Mouse (Mus musculus) heart, embryonic 16.5 days (tissue): ENCODE results near the gene Hes7. TPM values are rescaled to one million over a fixed set of nuclear protein-coding genes. Genes with fewer than 3 reads are reported as not detected.

Source experiments
- ATAC-seq: fragments of 200-750 bp; cut with Nextera tagmentation; replicated peaks from 2 replicates; pipeline ENCODE4 v1.8.0; 2017; ENCODE audit warnings: moderate number of reproducible peaks; ENCODE audit not compliant: insufficient read depth, low FRiP score; ENCODE audit errors: extremely low read depth
- H3K27ac ChIP-seq: fragments of 300-500 bp; sonication (generic); 2 replicates; pipeline ENCODE4 v1.5.1; 2014; ENCODE audit warnings: mild to moderate bottlenecking, low read length, control low read depth, moderate library complexity
- H3K27me3 ChIP-seq: fragments of 300-500 bp; sonication (generic); 2 replicates; pipeline ENCODE4 v1.6.1; 2014; ENCODE audit warnings: low read length, mixed read lengths; ENCODE audit not compliant: control insufficient read depth, insufficient read depth
- H3K36me3 ChIP-seq: fragments of 300-500 bp; sonication (generic); 2 replicates; pipeline ENCODE4 v1.6.1; 2014; ENCODE audit not compliant: control insufficient read depth, insufficient read depth
- H3K4me1 ChIP-seq: fragments of 300-500 bp; sonication (generic); 2 replicates; pipeline ENCODE4 v1.6.1; 2014; ENCODE audit warnings: low read length, mixed read lengths; ENCODE audit not compliant: control insufficient read depth, insufficient read depth
- H3K4me2 ChIP-seq: fragments of 300-500 bp; sonication (generic); 2 replicates; pipeline ENCODE4 v1.6.1; 2014; ENCODE audit warnings: low read depth, mild to moderate bottlenecking, control low read depth, low read length
- H3K4me3 ChIP-seq: fragments of 300-500 bp; sonication (generic); 2 replicates; pipeline ENCODE4 v1.5.1; 2014; ENCODE audit warnings: mild to moderate bottlenecking, control low read depth, low read length
- H3K9ac ChIP-seq: fragments of 300-500 bp; sonication (generic); 2 replicates; pipeline ENCODE4 v1.6.1; 2014; ENCODE audit warnings: low read length, control low read depth
- H3K9me3 ChIP-seq: fragments of 300-500 bp; sonication (generic); replicated peaks from 2 replicates; pipeline ENCODE4 v1.6.1; 2016; ENCODE audit warnings: low read length; ENCODE audit not compliant: control insufficient read depth
- WGBS: fragments of 180-500 bp; shearing (Covaris S2); extraction: QIAGEN DNeasy Blood & Tissue Kit; methylation state at CpG from one replicate; pipeline ENCODE4 v1.1.7; 2014; 5-methylcytosine and 5-hydroxymethylcytosine counted together
- polyA plus RNA-seq: library from polyadenylated mRNA; unstranded; fragments of >200 nt; fragmentation: Nextera tagmentation; extraction: Ambion mirVana; gene quantifications from 2 replicates; pipeline ENCODE4 v1.2.1, GENCODE M21; 2015

Hes7 gene
- polyA plus RNA-seq, 1 experiment from 2014 or later, result 0.50 TPM

- Histone ChIP-seq H3K36me3 (no peaks in the 10 kb centered on the region), H3K27me3 (no peaks in the 10 kb centered on the region), H3K9me3 (no peaks in the 10 kb centered on the region), H3K4me1 (no peaks in the 10 kb centered on the region), H3K4me3 (no peak overlapping the region), H3K9ac (no peak overlapping the region), H3K27ac (no peak overlapping the region), H3K4me2 (no peak overlapping the region)
- 89% methylated on average over 5 of the region's 5 CpGs for WGBS
- no peak for ATAC-seq
Measured at GRCm38 (mm10) chr11:69148451-69148960, 28.3 kb downstream of the Hes7 start.

GRCm38 (mm10) chr11:69149728-69150127 is 29.5 kb downstream of the Hes7 start:
- Histone ChIP-seq H3K9me3 (no peaks in the 10 kb centered on the region), H3K9ac (no peak overlapping the region), H3K27me3 (no peaks in the 10 kb centered on the region), H3K4me1 (no peaks in the 10 kb centered on the region), H3K36me3 (no peaks in the 10 kb centered on the region), H3K4me2 (no peak overlapping the region), H3K27ac (no peak overlapping the region), H3K4me3 (no peak overlapping the region)
- no peak for ATAC-seq
- WGBS, result 50% methylated on average over 6 of the region's 6 CpGs

DNA sequence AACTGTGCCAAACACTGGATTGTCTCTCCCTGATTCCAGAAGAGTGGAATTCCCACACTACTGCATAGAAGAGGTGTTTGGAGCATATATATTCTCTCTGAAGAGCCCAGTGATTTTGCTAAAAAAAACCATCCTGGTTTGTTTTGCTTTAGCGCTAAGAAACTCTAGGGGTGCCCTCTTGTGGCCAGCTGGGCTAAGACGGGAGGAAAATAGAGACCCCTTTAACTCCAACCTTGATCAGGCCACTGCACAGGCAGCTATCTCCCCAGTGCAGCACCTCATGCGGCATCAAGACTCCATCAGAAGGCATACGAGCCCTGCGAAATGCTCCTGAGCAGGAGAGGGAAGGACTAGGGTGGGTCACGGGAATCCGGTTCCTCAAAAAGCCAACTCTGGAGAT is 30.2 kb downstream of the Hes7 start:
- Histone ChIP-seq H3K4me3 (peak overlapping the region; percentile 27), H3K27ac (no peak overlapping the region), H3K4me1 (no peaks in the 10 kb centered on the region), H3K36me3 (no peaks in the 10 kb centered on the region), H3K9ac (peak overlapping the region; percentile 32; the same call in 1 of the 2 replicates), H3K27me3 (0 out of 2 replicates have a peak, but pooled peaks cover 4% of the 10 kb centered on the region), H3K4me2 (peak overlapping the region; percentile 54), H3K9me3 (no peaks in the 10 kb centered on the region)
- ATAC-seq, result no peak
- WGBS, result 7% methylated on average over 7 of the region's 7 CpGs

DNA sequence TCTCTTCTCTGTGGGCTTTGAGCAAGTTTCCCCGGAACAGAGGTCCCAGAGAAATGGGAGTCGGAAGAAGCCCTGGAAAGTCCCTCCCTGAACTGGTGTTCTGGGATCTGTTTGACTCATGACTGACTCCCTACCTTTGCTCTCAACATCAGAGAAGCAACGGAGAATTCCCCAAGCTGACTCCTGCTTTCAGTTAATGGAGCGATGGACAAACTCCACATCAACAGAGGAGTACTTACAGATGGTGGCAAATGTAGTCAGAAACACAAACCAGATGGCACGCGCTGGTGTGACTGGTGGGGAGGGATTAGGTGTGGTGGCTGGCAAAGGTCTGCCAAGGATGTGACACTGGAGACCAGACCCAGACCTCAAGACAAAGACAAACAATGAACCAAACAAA is 30.8 kb downstream of the Hes7 start:
- Histone ChIP-seq H3K4me3 (peak overlapping the region; percentile 27), H3K36me3 (no peaks in the 10 kb centered on the region), H3K4me1 (no peaks in the 10 kb centered on the region), H3K4me2 (peak overlapping the region; percentile 54), H3K9ac (peak overlapping the region; percentile 32; the same call in 1 of the 2 replicates), H3K27ac (no peak overlapping the region), H3K9me3 (no peaks in the 10 kb centered on the region), H3K27me3 (0 out of 2 replicates have a peak, but pooled peaks cover 4% of the 10 kb centered on the region)
- 46% methylated on average over 6 of the region's 6 CpGs for WGBS
- no peak for ATAC-seq

- 76% methylated on average over 8 of the region's 8 CpGs for WGBS
- peaks cover 30% of the 10 kb centered on the region for H3K27me3 ChIP-seq
- H3K36me3 ChIP-seq, result no peaks in the 10 kb centered on the region
- no peaks in the 10 kb centered on the region for H3K4me1 ChIP-seq
- ATAC-seq, result no peak
- H3K9ac ChIP-seq, result no peak overlapping the region
- H3K27ac ChIP-seq, result no peak overlapping the region
- no peak overlapping the region for H3K4me3 ChIP-seq
- no peak overlapping the region for H3K4me2 ChIP-seq
- no peaks in the 10 kb centered on the region for H3K9me3 ChIP-seq
Measured at GRCm38 (mm10) chr11:69153831-69154230, 33.6 kb downstream of the Hes7 start.

GRCm38 (mm10) chr11:69155351-69155750 is 35.1 kb downstream of the Hes7 start:
- no peak overlapping the region for H3K9ac ChIP-seq
- no peak overlapping the region for H3K4me2 ChIP-seq
- H3K36me3 ChIP-seq, result no peaks in the 10 kb centered on the region
- H3K4me1 ChIP-seq, result no peaks in the 10 kb centered on the region
- peaks cover 34% of the 10 kb centered on the region for H3K27me3 ChIP-seq
- ATAC-seq, result no peak
- 26% methylated on average over 1 of the region's 1 CpGs for WGBS
- no peak overlapping the region for H3K27ac ChIP-seq
- no peaks in the 10 kb centered on the region for H3K9me3 ChIP-seq
- no peak overlapping the region for H3K4me3 ChIP-seq

DNA sequence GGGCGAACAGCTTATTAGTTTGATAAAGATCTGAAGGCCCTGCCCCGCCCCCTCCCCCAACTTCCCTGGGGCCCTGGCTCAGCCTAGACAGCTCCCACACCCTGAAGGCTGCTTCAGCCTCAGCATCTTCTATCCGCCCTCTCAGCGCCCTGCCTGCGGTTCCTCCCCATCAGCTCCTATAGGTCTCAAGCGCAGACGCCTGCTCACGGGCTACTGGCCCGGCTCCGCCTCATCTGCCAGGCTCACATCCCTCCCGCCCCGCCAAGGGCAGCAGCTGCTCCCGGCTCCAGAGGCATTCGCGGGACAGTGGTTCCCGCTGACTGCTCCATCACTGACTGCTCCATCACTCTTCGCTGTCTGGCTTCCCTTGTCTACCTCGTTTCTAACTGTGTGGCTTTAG is 36.6 kb downstream of the Hes7 start, which contains the start of gene Alox12b:
Gene Alox12b (plus strand): TSS at position 190 of the 400 bp plus-strand sequence.
- Histone ChIP-seq H3K27ac (no peak within 1 kb of the TSS), H3K4me1 (no peaks in the 10 kb centered on the region), H3K27me3 (peaks cover 34% of the 10 kb centered on the region), H3K36me3 (no peaks in the 10 kb centered on the region), H3K4me3 (no peak within 1 kb of the TSS), H3K9me3 (no peaks in the 10 kb centered on the region), H3K9ac (no peak within 1 kb of the TSS), H3K4me2 (no peak within 1 kb of the TSS)
- WGBS, result 2% methylated on average over 18 of the region's 18 CpGs
- ATAC-seq, result no peak

GRCm38 (mm10) chr11:69169313-69169712 is 49.1 kb downstream of the Hes7 start:
- 71% methylated on average over 12 of the region's 12 CpGs for WGBS
- H3K9me3 ChIP-seq, result no peaks in the 10 kb centered on the region
- peaks cover 5% of the 10 kb centered on the region for H3K27me3 ChIP-seq

DNA sequence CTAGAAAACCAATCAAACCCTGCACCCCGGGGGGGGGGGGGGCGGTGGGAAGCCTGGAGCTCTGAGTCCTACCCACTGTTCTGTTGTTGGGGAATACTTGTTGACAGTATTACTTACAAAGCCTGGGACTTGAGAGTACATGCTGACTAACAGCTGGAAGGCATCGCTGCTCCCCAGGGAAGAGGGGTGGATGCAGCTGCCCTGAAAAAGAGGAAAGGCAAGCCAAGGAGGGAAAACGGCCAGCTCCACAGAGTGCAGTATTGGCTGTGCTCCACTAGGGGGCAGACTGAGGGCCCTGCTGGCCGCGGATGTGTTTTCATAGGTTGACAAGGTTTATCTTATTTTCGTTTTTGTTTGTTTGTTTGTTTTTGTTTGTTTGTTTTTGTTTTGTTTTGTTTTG is 51.4 kb downstream of the Hes7 start:
- H3K36me3 ChIP-seq, result no peaks in the 10 kb centered on the region
- no peaks in the 10 kb centered on the region for H3K27me3 ChIP-seq
- H3K9ac ChIP-seq, result no peak overlapping the region
- no peak overlapping the region for H3K4me2 ChIP-seq
- no peaks in the 10 kb centered on the region for H3K4me1 ChIP-seq
- H3K27ac ChIP-seq, result no peak overlapping the region
- WGBS, result 26% methylated on average over 7 of the region's 7 CpGs
- H3K4me3 ChIP-seq, result no peak overlapping the region
- no peaks in the 10 kb centered on the region for H3K9me3 ChIP-seq
- ATAC-seq, result no peak

More at GRCm38 (mm10) chr11:69169313-69169712, 49.1 kb downstream of the Hes7 start:
- Histone ChIP-seq H3K4me3 (no peak overlapping the region), H3K4me2 (no peak overlapping the region), H3K36me3 (no peaks in the 10 kb centered on the region), H3K27ac (no peak overlapping the region), H3K4me1 (no peaks in the 10 kb centered on the region), H3K9ac (no peak overlapping the region)
- ATAC-seq, result no peak
